Mouse (Mus musculus) MN1 (cell line): ENCODE data around the gene Rpl38.

ENCODE experiments used
- DNase-seq: peaks from one replicate; pipeline ENCODE4 v3.0.0-alpha.2; 2016; ENCODE audit warnings: low spot score

The Rpl38 gene

GRCm38 (mm10) chr11:114668301-114668710, at the start of gene Rpl38:
Rpl38 (plus strand) TSS chr11:114668524.
- DNase-seq, result peak; percentile 96

GRCm38 (mm10) chr11:114618697-114619417, 49.5 kb upstream of the Rpl38 start:
- no peak for DNase-seq

- no peak for DNase-seq
Measured at GRCm38 (mm10) chr11:114626071-114626690, 42.1 kb upstream of the Rpl38 start.

- DNase-seq, result no peak
Measured at GRCm38 (mm10) chr11:114627036-114627435, 41.3 kb upstream of the Rpl38 start.

DNA sequence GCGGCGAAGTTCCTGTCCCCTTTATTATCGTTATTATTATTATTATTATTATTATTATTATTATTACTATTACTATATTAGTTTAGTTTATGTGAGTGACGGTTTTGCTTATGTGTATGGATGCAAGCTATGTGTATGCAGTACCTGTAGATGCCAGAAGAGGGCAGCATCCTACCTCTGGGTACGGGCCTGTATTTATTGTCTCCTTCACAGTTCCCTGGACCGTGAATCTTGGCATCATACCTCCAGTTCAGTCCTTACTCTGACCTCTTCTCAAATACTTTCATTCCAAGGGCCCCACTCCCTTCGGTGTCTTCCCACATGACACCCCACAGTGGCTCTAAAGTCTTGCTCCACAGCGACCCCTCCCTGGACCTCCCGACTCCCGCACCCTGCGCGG, 40.3 kb upstream of the Rpl38 start:
- DNase-seq, result no peak

DNA sequence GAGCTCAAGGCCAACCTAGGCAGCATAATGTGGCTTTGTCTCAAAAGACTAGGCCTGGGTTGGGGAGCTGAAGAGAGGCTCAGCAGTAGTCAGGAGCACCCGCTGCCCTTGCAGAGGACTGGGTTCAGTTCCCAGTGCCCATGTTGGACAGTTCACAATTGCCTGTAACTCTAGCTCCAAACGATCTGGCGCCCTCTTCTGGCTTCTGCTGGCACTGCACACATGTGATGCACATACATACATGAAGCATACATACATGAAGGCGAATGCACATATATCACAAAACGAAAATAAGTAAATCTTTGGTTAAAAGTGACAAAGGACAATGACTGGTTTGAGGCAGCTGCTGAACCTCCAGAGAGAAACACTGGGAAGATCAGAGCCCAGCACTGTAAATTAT, 38.3 kb upstream of the Rpl38 start:
- DNase-seq, result no peak

DNA sequence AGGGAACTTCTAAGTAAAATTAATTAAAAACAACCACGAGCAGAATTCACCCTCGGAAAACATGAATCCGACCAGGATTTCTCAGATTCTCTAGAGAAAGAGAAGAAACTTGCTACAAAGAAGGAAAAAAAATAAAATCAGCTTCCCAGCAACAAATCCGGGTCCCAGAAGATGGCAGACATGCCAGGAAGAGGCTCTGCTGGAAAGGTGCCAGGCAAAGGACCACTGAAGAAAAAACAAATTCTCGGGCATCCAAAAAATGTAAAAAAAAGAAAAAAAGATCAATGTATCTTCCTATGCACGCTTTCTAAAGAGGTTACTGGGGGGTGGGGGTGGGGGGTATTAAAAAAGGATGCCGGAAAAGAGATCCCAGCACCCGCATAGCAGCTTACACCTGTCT, 36.1 kb upstream of the Rpl38 start:
- no peak for DNase-seq

DNA sequence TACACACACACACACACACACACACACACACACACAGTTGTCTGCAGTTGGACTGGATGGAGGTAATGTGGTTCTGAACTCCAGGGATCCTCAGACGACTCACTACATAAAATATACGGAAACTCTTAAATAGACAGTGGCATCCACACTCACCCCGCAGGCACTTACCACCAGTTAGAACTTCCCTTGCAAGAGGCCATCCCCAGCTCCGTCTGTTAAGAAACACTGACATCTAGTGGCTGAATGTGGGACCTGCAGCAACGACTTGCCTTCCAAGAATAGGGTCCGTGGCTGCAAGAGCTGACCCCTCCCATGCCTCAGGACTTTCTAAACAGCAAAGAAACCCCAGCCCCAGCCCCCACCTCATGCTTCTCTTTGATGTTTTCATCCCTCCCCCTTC, 32.0 kb upstream of the Rpl38 start:
- peak; percentile 81 for DNase-seq

DNA sequence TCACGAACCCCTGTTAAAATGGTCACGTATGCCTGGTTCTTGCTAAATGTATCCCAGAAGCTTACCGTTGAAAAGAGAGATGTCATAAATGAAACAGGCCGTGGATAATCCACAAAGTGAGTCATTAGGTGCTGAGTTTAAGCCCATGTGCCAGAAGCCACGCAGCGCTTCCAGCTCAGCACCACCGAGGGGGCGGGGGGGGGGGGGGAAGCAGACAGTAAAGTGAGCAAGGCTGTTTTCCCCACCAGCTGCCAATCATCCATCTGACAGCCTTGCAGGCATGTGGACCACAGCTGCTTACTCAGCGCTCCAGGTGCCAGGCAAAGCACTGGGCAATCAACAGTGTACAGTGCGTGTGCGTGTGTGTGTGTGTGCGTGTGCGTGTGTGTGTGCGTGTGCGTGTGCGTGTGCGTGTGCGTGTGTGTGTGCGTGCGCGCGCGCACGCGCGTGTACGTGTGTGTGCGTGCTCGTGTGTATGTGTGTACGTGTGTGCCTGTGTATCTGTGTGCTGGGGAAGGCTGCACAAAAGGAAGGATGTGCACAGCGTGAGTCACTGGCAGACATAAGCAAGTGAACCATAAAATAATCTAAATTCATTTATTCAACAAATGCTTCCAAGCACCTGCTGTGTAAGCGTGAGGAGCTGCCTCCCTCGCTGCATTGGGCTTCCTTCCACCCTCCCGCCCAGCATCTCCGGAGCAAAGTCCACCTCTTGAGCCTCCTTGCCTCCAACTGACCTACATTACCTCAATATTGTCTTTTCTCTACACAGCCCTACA, 31.4 kb upstream of the Rpl38 start:
- no peak for DNase-seq

DNA sequence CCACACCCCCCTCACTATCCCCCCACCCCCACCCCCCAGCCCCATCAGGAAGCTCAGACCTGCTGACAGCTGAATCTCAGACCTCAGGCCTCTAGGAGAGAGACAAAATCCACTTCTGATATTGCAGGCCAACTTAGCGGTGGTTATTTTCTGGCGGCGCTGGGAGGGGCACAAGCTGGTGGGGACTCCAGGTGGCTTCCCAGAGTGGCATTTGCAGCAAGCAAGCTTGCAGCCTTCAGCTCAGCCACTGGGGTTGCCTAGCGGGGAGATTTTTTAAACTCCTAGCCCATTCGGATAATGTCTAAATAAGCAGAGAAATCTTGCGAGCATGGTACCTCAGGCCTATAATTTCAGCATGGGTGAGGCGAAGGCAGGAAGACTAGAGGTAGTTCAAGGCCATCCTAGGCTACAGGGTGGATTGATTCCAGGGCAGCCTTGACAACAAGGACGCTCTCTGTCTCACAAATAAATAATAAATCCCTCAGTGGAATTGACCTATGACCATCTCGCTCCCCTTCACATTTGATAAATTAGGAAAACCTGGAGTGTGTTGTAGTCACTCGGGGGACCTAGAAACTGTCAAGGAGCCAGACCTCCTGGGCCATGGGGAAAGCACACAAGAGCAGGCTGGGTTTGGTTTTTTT, 29.6 kb upstream of the Rpl38 start:
- no peak for DNase-seq

- DNase-seq, result no peak
Measured at GRCm38 (mm10) chr11:114639681-114640103, 28.6 kb upstream of the Rpl38 start.

DNA sequence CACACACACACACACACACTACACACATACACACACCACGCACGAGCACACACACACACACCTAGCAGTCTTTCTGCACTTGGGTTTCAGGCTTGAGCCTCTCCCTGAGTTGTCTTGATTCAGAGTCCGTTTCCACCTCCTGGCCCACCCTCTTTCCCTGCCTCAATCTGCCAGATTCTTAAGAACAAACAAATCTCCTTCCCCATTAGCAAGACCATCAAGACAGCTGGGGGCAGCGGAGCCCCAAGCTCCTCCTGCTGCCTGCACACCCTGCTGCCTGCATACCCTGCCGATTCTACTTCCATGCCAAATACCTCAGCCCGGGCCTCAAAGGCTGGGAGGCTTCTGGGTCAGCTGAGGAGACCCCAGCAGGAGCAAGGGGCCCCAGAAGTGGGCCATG, 27.7 kb upstream of the Rpl38 start:
- DNase-seq, result no peak

- no peak for DNase-seq
Measured at GRCm38 (mm10) chr11:114641136-114641535, 27.2 kb upstream of the Rpl38 start.

- DNase-seq, result no peak
Measured at GRCm38 (mm10) chr11:114642184-114642583, 26.1 kb upstream of the Rpl38 start.

DNA sequence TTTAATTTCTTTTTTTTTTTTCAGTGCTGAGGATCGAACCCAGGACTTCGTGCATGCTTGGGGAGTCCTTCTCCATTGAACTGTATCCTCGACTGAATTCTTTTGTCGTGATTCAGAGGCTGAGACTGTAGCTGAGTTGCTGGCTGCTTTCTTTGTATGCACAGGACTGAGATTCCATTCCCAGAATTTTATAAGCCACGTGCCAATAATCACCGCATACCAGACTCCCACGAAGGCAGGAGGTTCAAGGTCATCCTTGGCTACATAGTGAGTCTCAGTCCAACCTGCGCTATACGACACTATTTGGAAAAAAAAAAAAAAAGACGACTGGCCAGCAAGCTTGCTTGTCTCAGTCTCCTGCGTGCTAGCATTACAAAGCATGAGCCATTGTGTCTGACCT, 25.4 kb upstream of the Rpl38 start:
- no peak for DNase-seq

DNA sequence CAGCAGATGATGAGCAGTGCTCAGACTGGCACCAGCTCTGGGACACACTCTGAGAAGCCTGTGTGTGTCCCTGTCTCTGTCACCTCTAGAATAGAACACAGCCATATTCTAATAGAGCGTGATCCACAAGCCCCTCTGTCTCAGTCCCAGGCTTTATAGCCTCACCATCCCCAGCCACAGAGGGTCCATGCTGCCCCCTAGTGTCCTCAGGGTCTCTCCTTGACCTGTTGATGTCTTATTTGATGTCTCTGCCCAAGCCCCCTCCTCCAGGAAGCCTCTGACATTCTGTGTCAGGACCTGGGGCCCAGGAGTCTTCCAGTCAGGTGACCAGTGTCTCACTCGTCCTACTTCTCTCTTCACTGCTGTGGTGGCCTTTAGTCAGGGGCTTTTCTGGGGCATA, 24.2 kb upstream of the Rpl38 start:
- no peak for DNase-seq

- DNase-seq, result no peak
Measured at GRCm38 (mm10) chr11:114649510-114649909, 18.8 kb upstream of the Rpl38 start.

GRCm38 (mm10) chr11:114652531-114652930, 15.8 kb upstream of the Rpl38 start:
- DNase-seq, result no peak

- DNase-seq, result no peak
Measured at GRCm38 (mm10) chr11:114653664-114654063, 14.7 kb upstream of the Rpl38 start.

GRCm38 (mm10) chr11:114654552-114654951, 13.8 kb upstream of the Rpl38 start:
- no peak for DNase-seq

GRCm38 (mm10) chr11:114655350-114656008, 12.8 kb upstream of the Rpl38 start:
- DNase-seq, result no peak
